Mouse (Mus musculus) liver, embryonic 16.5 days (tissue): ENCODE measurements at regions not wholly inside any gene's neighbourhood (a gene's known extent, or its start where the extent isn't known, plus 50 kb on each side); places are given as distances from the start of the nearest gene placed in this dataset.

Source experiments
- ATAC-seq: fragments of 200-750 bp; cut with Nextera tagmentation; 2 replicates; pipeline ENCODE4 v1.8.0; 2017; ENCODE audit warnings: low read depth, mild to moderate bottlenecking, moderate number of reproducible peaks, moderate library complexity
- H3K27ac ChIP-seq: fragments of 300-500 bp; sonication (generic); 2 replicates; pipeline ENCODE4 v1.5.1; 2014; ENCODE audit warnings: mild to moderate bottlenecking, low read length
- H3K27me3 ChIP-seq: fragments of 300-500 bp; sonication (generic); 2 replicates; pipeline ENCODE4 v1.6.1; 2014; ENCODE audit warnings: low read depth, low read length, mixed read lengths; ENCODE audit not compliant: control insufficient read depth, insufficient read depth
- H3K36me3 ChIP-seq: fragments of 300-500 bp; sonication (generic); 2 replicates; pipeline ENCODE4 v1.6.1; 2014; ENCODE audit warnings: mild to moderate bottlenecking; ENCODE audit not compliant: control insufficient read depth, insufficient read depth
- H3K4me1 ChIP-seq: fragments of 300-500 bp; sonication (generic); 2 replicates; pipeline ENCODE4 v1.6.1; 2014; ENCODE audit warnings: low read depth, low read length, mixed read lengths; ENCODE audit not compliant: control insufficient read depth
- H3K4me2 ChIP-seq: fragments of 300-500 bp; sonication (generic); 2 replicates; pipeline ENCODE4 v1.6.1; 2014; ENCODE audit warnings: low read depth, low read length, mixed read lengths
- H3K4me3 ChIP-seq: fragments of 300-500 bp; sonication (generic); 2 replicates; pipeline ENCODE4 v1.5.1; 2014; ENCODE audit warnings: low read depth, mild to moderate bottlenecking, low read length
- H3K9ac ChIP-seq: fragments of 300-500 bp; sonication (generic); 2 replicates; pipeline ENCODE4 v1.6.1; 2014; ENCODE audit warnings: low read depth, low read length
- H3K9me3 ChIP-seq: fragments of 300-500 bp; sonication (generic); replicated peaks from 2 replicates; pipeline ENCODE4 v1.6.1; 2016; ENCODE audit warnings: low read length; ENCODE audit not compliant: control insufficient read depth
- WGBS: fragments of 180-500 bp; shearing (Covaris S2); extraction: QIAGEN DNeasy Blood & Tissue Kit; methylation state at CpG from one replicate; pipeline ENCODE4 v1.1.7; 2014; ENCODE audit not compliant: insufficient replicate concordance; 5-methylcytosine and 5-hydroxymethylcytosine counted together

DNA sequence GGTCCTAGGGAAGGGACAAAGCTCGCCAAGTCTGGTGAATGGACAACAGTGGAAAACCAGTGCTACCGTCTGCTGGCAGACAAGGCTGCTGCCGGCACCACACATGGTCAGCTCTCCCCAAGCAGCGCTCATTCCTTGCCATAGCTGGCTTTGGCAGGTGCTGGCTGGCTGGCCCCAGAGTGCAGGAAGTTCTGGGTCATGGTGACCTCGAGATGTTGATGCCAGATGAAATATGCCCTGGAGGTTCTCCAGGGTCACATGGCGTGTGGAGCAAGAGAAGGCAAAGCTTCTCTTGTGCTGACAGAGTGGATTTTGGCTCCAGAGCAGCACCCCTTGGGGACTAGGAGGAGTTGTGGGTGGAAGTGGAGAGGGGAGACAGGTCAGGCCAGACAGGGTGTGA, 66.1 kb upstream of the Tprg start:
- Histone ChIP-seq H3K4me2 (no peak overlapping the region), H3K4me3 (no peak overlapping the region), H3K27ac (no peak overlapping the region), H3K4me1 (no peaks in the 10 kb centered on the region), H3K9ac (no peak overlapping the region), H3K9me3 (no peaks in the 10 kb centered on the region), H3K36me3 (no peaks in the 10 kb centered on the region), H3K27me3 (no peaks in the 10 kb centered on the region)
- 72% methylated on average over 6 of the region's 6 CpGs for WGBS
- no peak for ATAC-seq

GRCm38 (mm10) chr16:25224801-25225200, 61.8 kb upstream of the Tprg start:
- H3K9me3 ChIP-seq, result no peaks in the 10 kb centered on the region
- no peak overlapping the region for H3K4me3 ChIP-seq
- no peak for ATAC-seq
- no peak overlapping the region for H3K9ac ChIP-seq
- no peak overlapping the region for H3K27ac ChIP-seq
- H3K4me2 ChIP-seq, result no peak overlapping the region
- H3K36me3 ChIP-seq, result no peaks in the 10 kb centered on the region
- H3K4me1 ChIP-seq, result no peaks in the 10 kb centered on the region
- no peaks in the 10 kb centered on the region for H3K27me3 ChIP-seq
